Mouse (Mus musculus): ENCODE data around the gene Hcfc1r1. TPM values are rescaled to one million over a fixed set of nuclear protein-coding genes. Genes with fewer than 3 reads are reported as not detected.

The Hcfc1r1 gene
- total and polyA plus RNA-seq, 3 experiments = 6.0 to 26.5 (median 8.9) TPM

DNA sequence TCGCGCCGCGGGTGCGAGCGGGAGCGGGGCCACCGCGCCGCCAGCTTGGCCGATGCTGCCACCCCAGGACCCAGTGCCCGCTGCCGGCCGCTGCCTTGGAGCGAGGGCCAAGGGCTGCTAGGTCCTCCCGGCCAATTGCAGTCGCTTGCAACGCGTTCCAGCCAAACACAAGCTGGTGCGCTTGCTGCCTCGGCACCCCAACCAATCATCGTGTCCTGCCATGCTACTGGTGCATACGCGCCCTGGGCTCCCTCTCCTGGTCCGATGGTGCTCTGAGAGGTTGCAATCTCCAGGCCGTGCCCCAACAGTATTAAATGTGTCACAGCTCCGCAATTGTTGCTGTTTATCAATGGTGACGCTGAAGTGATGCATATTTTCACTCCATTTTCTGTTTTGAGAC is 26.7 kb downstream of the Hcfc1r1 start:
- H3K4me3 ChIP-seq (replicated peaks in 1 of 3; ENCODE audit: low read depth in 2 of 3, low read length in 2 of 3, poor library complexity in 1 of 3) = peak overlapping the region in 1 of 3 experiments; percentile 40
- DNase-seq (ENCODE audit: extremely low read depth) = peak; percentile 70
- H3K27ac ChIP-seq (ENCODE audit: insufficient read depth, low read depth) = no peak overlapping the region
- TF ChIP-seq ZC3H11A (IDR thresholded peaks at IDR 0.05; ENCODE audit: low read depth, low read length) = no peak
- no peak for TF ChIP-seq MYC (IDR thresholded peaks at IDR 0.05; ENCODE audit: low read depth, low read length)
- no peak for TF ChIP-seq JUN (IDR thresholded peaks at IDR 0.05; ENCODE audit: insufficient read depth, low read depth, low read length)
- no peak for TF ChIP-seq ZNF384 (IDR thresholded peaks at IDR 0.05; ENCODE audit: low read depth, low read length)
- no peak for TF ChIP-seq GABPA (IDR thresholded peaks at IDR 0.05; ENCODE audit: insufficient replicate concordance, low read depth, low read length)
- TF ChIP-seq IRF4 (IDR thresholded peaks at IDR 0.05; ENCODE audit: low read depth, low read length) = no peak
- TF ChIP-seq TCF12 (IDR thresholded peaks at IDR 0.05; ENCODE audit: low read depth, low read length) = no peak
- no peak for TF ChIP-seq ZMIZ1 (IDR thresholded peaks at IDR 0.05; ENCODE audit: low read depth, low read length)
- peak; percentile 66 for TF ChIP-seq RAD21 (IDR thresholded peaks at IDR 0.05; ENCODE audit: low read depth, low read length)
- TF ChIP-seq ELF1 (IDR thresholded peaks at IDR 0.05; ENCODE audit: low read depth, low read length) = no peak
- no peak for TF ChIP-seq MEF2A (IDR thresholded peaks at IDR 0.05; ENCODE audit: borderline replicate concordance, low read depth, low read length)
- TF ChIP-seq SMC3 (IDR thresholded peaks at IDR 0.05; ENCODE audit: low read depth, low read length) = peak; percentile 61
- TF ChIP-seq PAX5 (IDR thresholded peaks at IDR 0.05; ENCODE audit: low read length) = no peak
- TF ChIP-seq UBTF (IDR thresholded peaks at IDR 0.05; ENCODE audit: low read depth, low read length) = no peak
- peak; percentile 23; the same call in 1 of the 2 replicates for TF ChIP-seq CHD2 (IDR thresholded peaks at IDR 0.05; ENCODE audit: low read length)
- no peak for TF ChIP-seq MAZ (IDR thresholded peaks at IDR 0.05; ENCODE audit: low read depth, low read length)
- TF ChIP-seq MAFK (IDR thresholded peaks at IDR 0.05; ENCODE audit: insufficient replicate concordance, low read length) = no peak
- no peak for TF ChIP-seq MAX (IDR thresholded peaks at IDR 0.05; ENCODE audit: low read length)
- TF ChIP-seq NRF1 (IDR thresholded peaks at IDR 0.05; ENCODE audit: low read depth, low read length) = 0 out of 2 replicates have a peak, but pooled peaks have one; percentile 17
- TF ChIP-seq EP300 (IDR thresholded peaks at IDR 0.05; ENCODE audit: low read length) = no peak
- no peak for TF ChIP-seq ETS1 (conservative IDR thresholded peaks at IDR 0.05; ENCODE audit: low read depth, low read length)
- no peak for TF ChIP-seq USF2 (conservative IDR thresholded peaks at IDR 0.05; ENCODE audit: low read depth, low read length)
- no peak for TF ChIP-seq HCFC1 (IDR thresholded peaks at IDR 0.05; ENCODE audit: low read depth, low read length)
- TF ChIP-seq CTCF (conservative IDR thresholded peaks at IDR 0.05 in 1 of 2, IDR thresholded peaks at IDR 0.05 in 1 of 2; ENCODE audit: low read depth in 2 of 2, low read length in 2 of 2) = peak in 1 of 2 experiments; percentile 74; a peak in 2 of 4 replicates
- peak overlapping the region; percentile 68 for H3K4me2 ChIP-seq (ENCODE audit: insufficient read depth, low read depth, poor library complexity, severe bottlenecking)
- in situ Hi-C loops (cut with MboI; ENCODE audit: low pct_ligation_motif_present, low pct_unique_long_range_greater_than_20kb, low sequenced_read_pairs) = loop anchor here (5.0 kb wide), 1 partner anchor 38 kb away; the partner anchor contains the start of gene Bicdl2
- H3K4me1 ChIP-seq (ENCODE audit: control insufficient read depth in 1 of 2, insufficient read depth in 2 of 2) = peaks cover 5 to 9% of the 10 kb centered on the region in 2 experiments
- no peak overlapping the region for H3K9ac ChIP-seq (ENCODE audit: insufficient read depth, low read depth)
- peaks cover 87% of the 10 kb centered on the region for H3K27me3 ChIP-seq (replicated peaks)
- H3K36me3 ChIP-seq (replicated peaks in 1 of 2; ENCODE audit: control insufficient read depth in 1 of 2, insufficient read depth in 1 of 2, low read length in 1 of 2) = no peaks in the 10 kb centered on the region
- no peaks in the 10 kb centered on the region for H3K9me3 ChIP-seq (replicated peaks; ENCODE audit: low read length)
- H3K79me2 ChIP-seq (replicated peaks; ENCODE audit: control insufficient read depth, extremely low read depth, insufficient read depth, poor library complexity, severe bottlenecking) = no peaks in the 10 kb centered on the region
- dilution Hi-C loops (cut with MboI; ENCODE audit: extremely low pct_ligation_motif_present, extremely low pct_unique_long_range_greater_than_20kb, low sequenced_read_pairs) = no loop called here

Data from CH12.LX (cell line).